Comparison of ENCODE assay signal across 18 mouse cellular contexts in genomic region chr2:167793916-167794315, GRCm38 (mm10).
"Had no signal": no experiment of that assay in that cellular context is flagged by ENCODE, and none has a peak within 500 bp of the region (broad histone marks: within the 10 kb centered on the region; RNA-seq: fewer than 3 reads in every experiment).

No protein-coding gene starts in this region.

- H3K27ac ChIP-seq: midbrain, embryonic 13.5 days; midbrain, embryonic 15.5 days; neural tube, embryonic 13.5 days; neural tube, embryonic 15.5 days had no signal

- H3K27me3 ChIP-seq: midbrain, embryonic 13.5 days; midbrain, embryonic 15.5 days; neural tube, embryonic 13.5 days; neural tube, embryonic 15.5 days had no signal

- H3K4me3 ChIP-seq: megakaryocyte, embryonic 14.5 days; midbrain, embryonic 13.5 days; midbrain, embryonic 15.5 days; neural tube, embryonic 13.5 days; neural tube, embryonic 15.5 days had no signal

- H3K36me3 ChIP-seq: midbrain, embryonic 13.5 days; midbrain, embryonic 15.5 days; neural tube, embryonic 13.5 days; neural tube, embryonic 15.5 days had no signal

- H3K4me2 ChIP-seq: lung, embryonic 14.5 days; midbrain, embryonic 11.5 days; midbrain, embryonic 13.5 days; midbrain, embryonic 15.5 days; neural tube, embryonic 13.5 days; neural tube, embryonic 15.5 days had no signal

- ATAC-seq: midbrain, embryonic 13.5 days; midbrain, embryonic 15.5 days had no signal

- H3K4me1 ChIP-seq: midbrain, embryonic 13.5 days; midbrain, embryonic 15.5 days; neural tube, embryonic 15.5 days had no signal

- DNase-seq: lung, adult 18-20 months; lung, embryonic 14.5 days; lung, postnatal 10 days; lung, postnatal 4 days; retina, postnatal 1 day; right cerebral cortex, adult 18-20 months; right cerebral cortex, postnatal 25 days; right cerebral cortex, postnatal 4 days; spleen, adult 18-20 months; thymus, adult 18-20 months; thymus, postnatal 14 days; thymus, postnatal 36 days had no signal

- H3K9ac ChIP-seq: lung, embryonic 14.5 days; midbrain, embryonic 13.5 days; midbrain, embryonic 15.5 days; neural tube, embryonic 13.5 days; neural tube, embryonic 15.5 days had no signal

- H3K9me3 ChIP-seq: midbrain, embryonic 13.5 days; midbrain, embryonic 15.5 days; neural tube, embryonic 13.5 days; neural tube, embryonic 15.5 days had no signal
